Mouse (Mus musculus): ENCODE measurements around the gene Dysf. TPM values are rescaled to one million over a fixed set of nuclear protein-coding genes. Genes with fewer than 3 reads are reported as not detected.
A peak's percentile ranks its signal among the peaks of the same experiment; 100 is the strongest.

Dysf gene
- 10.0 and 12.8 TPM in 2 replicates for total RNA-seq (2012; rRNA removed)

DNA sequence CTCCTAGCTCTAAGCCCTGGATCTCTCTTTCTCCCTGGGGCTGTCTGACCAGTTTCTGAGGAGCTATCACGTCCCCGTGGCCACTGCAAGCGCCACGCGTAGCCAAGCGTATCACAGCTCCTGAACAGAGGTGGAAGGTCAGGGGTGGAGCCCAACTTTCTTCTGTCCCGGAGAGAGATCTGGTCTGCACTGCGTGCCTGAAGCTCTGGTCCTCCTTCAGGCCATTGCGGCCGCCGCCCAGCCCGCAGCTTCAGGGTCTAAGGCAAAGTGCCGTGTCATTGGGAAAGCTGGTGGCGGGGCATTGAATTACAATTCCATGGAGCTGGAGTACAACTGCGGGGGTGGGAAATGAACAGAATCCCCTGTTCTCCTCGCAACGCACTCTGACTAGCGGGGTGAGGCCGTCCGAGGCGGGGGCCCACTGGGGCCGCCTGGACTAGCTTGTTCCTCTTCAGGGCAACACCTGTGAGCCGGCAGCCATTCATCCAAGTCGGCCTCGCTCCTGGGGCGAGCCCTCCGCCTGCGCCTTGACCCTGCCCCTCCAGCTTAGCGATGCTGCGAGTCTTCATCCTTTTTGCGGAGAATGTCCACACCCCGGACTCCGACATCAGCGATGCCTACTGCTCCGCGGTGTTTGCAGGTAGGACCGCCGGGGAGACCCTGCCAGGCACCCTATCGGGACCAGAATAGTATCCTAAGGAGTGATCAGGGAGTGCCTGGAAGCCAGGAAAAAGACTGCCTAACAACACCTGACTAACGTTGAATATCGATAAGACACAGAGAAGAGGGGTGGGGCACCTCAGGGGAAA is at the start of gene Dysf:
Dysf (plus strand) TSS at position 228 of the 809 bp plus-strand sequence.
- H3K27ac ChIP-seq (ENCODE audit: insufficient read depth, low read depth, low read length, poor library complexity, severe bottlenecking), result no peak within 1 kb of the TSS
- peak within 1 kb of the TSS; percentile 8 for H3K9ac ChIP-seq (ENCODE audit: insufficient read depth, low read depth, low read length, poor library complexity, severe bottlenecking)
- in situ Hi-C loops (cut with MboI; ENCODE audit: low sequenced_read_pairs in 2 of 2, unreplicated experiment in 2 of 2), result no loop called here
- H3K36me3 ChIP-seq (ENCODE audit: control insufficient read depth, insufficient read depth, low read length, poor library complexity, severe bottlenecking), result no peaks in the 10 kb centered on the region
- no peaks in the 10 kb centered on the region for H3K9me3 ChIP-seq (ENCODE audit: control insufficient read depth, insufficient read depth, low read depth, low read length)
- peaks cover 6 to 20% of the 10 kb centered on the region in 2 experiments; a peak in 2 of 4 replicates for H3K4me1 ChIP-seq (ENCODE audit: control insufficient read depth in 2 of 2, insufficient read depth in 2 of 2, low read length in 2 of 2, poor library complexity in 1 of 2)
- DNase-seq (ENCODE audit: low read depth, low spot score), result no peak
- H3K4me3 ChIP-seq (ENCODE audit: insufficient read depth in 1 of 2, low read depth in 1 of 2, low read length in 2 of 2, poor library complexity in 1 of 2, severe bottlenecking in 1 of 2), result peak within 1 kb of the TSS; percentile 56 to 62
- no peak for TF ChIP-seq ZNF384 (IDR thresholded peaks at IDR 0.05; ENCODE audit: low read depth, low read length)
- TF ChIP-seq MAFK (IDR thresholded peaks at IDR 0.05; ENCODE audit: insufficient read depth, low read depth, low read length), result peak; percentile 57; the same call in 1 of the 2 replicates

GRCm38 (mm10) chr6:83987642-83988041 is 20.7 kb upstream of the Dysf start:
- Histone ChIP-seq H3K4me1 (ENCODE audit: control insufficient read depth in 2 of 2, insufficient read depth in 2 of 2, low read length in 2 of 2, poor library complexity in 1 of 2) (no peaks in the 10 kb centered on the region), H3K9me3 (ENCODE audit: control insufficient read depth, insufficient read depth, low read depth, low read length) (no peaks in the 10 kb centered on the region), H3K9ac (ENCODE audit: insufficient read depth, low read depth, low read length, poor library complexity, severe bottlenecking) (no peak overlapping the region), H3K36me3 (ENCODE audit: control insufficient read depth, insufficient read depth, low read length, poor library complexity, severe bottlenecking) (peaks cover 4% of the 10 kb centered on the region; the same call in 1 of the 2 replicates), H3K27ac (ENCODE audit: insufficient read depth, low read depth, low read length, poor library complexity, severe bottlenecking) (no peak overlapping the region), H3K4me3 (ENCODE audit: insufficient read depth in 1 of 2, low read depth in 1 of 2, low read length in 2 of 2, poor library complexity in 1 of 2, severe bottlenecking in 1 of 2) (no peak overlapping the region)
- DNase-seq (ENCODE audit: low read depth, low spot score), result no peak
- in situ Hi-C loops (cut with MboI; ENCODE audit: low sequenced_read_pairs in 2 of 2, unreplicated experiment in 2 of 2), result no loop called here
- no peak for TF ChIP-seq HCFC1 (IDR thresholded peaks at IDR 0.05; ENCODE audit: borderline replicate concordance, insufficient read depth, low read length)

DNA sequence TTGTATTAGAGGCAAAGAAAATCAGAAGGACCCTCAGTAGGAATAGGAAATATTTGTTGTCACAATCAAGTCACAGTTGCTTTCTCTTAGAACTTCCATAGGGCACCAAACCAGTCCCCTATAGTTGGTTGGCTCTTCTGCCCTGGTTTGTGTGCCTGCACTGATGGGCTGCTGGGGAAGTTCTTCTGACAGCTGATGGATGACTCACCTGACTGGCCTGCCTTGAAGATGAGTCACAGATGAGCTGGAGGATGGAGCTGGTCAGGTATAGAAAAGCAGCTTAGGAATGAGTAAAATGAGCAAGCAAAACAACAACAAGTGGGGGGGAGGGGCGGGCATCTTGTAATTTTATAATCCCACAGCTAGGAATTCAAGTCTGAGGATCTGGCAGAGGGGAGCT is 5.7 kb upstream of the Dysf start:
- H3K4me3 ChIP-seq (ENCODE audit: insufficient read depth in 1 of 2, low read depth in 1 of 2, low read length in 2 of 2, poor library complexity in 1 of 2, severe bottlenecking in 1 of 2), result no peak overlapping the region
- no peak overlapping the region for H3K27ac ChIP-seq (ENCODE audit: insufficient read depth, low read depth, low read length, poor library complexity, severe bottlenecking)
- no peaks in the 10 kb centered on the region for H3K36me3 ChIP-seq (ENCODE audit: control insufficient read depth, insufficient read depth, low read length, poor library complexity, severe bottlenecking)
- no peaks in the 10 kb centered on the region for H3K9me3 ChIP-seq (ENCODE audit: control insufficient read depth, insufficient read depth, low read depth, low read length)
- no peak overlapping the region for H3K9ac ChIP-seq (ENCODE audit: insufficient read depth, low read depth, low read length, poor library complexity, severe bottlenecking)
- no peaks in the 10 kb centered on the region for H3K4me1 ChIP-seq (ENCODE audit: control insufficient read depth in 2 of 2, insufficient read depth in 2 of 2, low read length in 2 of 2, poor library complexity in 1 of 2)
- DNase-seq (ENCODE audit: low read depth, low spot score), result no peak
- in situ Hi-C loops (cut with MboI; ENCODE audit: low sequenced_read_pairs in 2 of 2, unreplicated experiment in 2 of 2), result no loop called here
- TF ChIP-seq ZC3H11A (IDR thresholded peaks at IDR 0.05; ENCODE audit: borderline replicate concordance, low read depth, low read length), result no peak
- no peak for TF ChIP-seq ZNF384 (IDR thresholded peaks at IDR 0.05; ENCODE audit: low read depth, low read length)
- TF ChIP-seq MAFK (IDR thresholded peaks at IDR 0.05; ENCODE audit: insufficient read depth, low read depth, low read length), result no peak
- no peak for TF ChIP-seq CHD2 (IDR thresholded peaks at IDR 0.05; ENCODE audit: low read depth, low read length)
- TF ChIP-seq HCFC1 (IDR thresholded peaks at IDR 0.05; ENCODE audit: borderline replicate concordance, insufficient read depth, low read length), result no peak

DNA sequence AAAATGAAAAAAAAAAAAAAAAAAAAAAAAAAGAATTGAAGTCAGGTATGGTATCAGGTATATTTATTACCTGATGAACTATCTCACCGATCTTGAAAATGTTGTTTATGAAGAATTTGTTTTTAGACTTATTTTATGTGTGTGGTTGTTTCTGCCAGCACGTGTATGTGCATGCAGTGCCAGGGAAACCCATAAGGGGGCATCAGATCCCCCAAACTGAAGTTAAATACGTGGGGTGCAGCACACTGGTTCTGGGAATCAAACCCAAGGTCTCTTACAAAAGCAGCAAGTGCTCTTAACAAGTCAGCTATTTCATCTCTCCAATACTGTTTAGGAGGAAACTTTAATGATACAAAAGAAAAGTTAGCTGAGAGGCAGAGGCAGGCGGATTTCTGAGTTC is 4.1 kb upstream of the Dysf start:
- in situ Hi-C loops (cut with MboI; ENCODE audit: low sequenced_read_pairs in 2 of 2, unreplicated experiment in 2 of 2), result no loop called here
- Histone ChIP-seq H3K4me3 (ENCODE audit: insufficient read depth in 1 of 2, low read depth in 1 of 2, low read length in 2 of 2, poor library complexity in 1 of 2, severe bottlenecking in 1 of 2) (no peak overlapping the region), H3K4me1 (ENCODE audit: control insufficient read depth in 2 of 2, insufficient read depth in 2 of 2, low read length in 2 of 2, poor library complexity in 1 of 2) (0 out of 4 replicates have a peak, but pooled peaks cover 0 to 3% of the 10 kb centered on the region in 2 experiments), H3K9me3 (ENCODE audit: control insufficient read depth, insufficient read depth, low read depth, low read length) (no peaks in the 10 kb centered on the region), H3K9ac (ENCODE audit: insufficient read depth, low read depth, low read length, poor library complexity, severe bottlenecking) (no peak overlapping the region), H3K36me3 (ENCODE audit: control insufficient read depth, insufficient read depth, low read length, poor library complexity, severe bottlenecking) (no peaks in the 10 kb centered on the region), H3K27ac (ENCODE audit: insufficient read depth, low read depth, low read length, poor library complexity, severe bottlenecking) (no peak overlapping the region)
- TF ChIP-seq ZNF384 (IDR thresholded peaks at IDR 0.05; ENCODE audit: low read depth, low read length) (0 out of 2 replicates have a peak, but pooled peaks have one; percentile 27), ZC3H11A (IDR thresholded peaks at IDR 0.05; ENCODE audit: borderline replicate concordance, low read depth, low read length) (no peak)
- DNase-seq (ENCODE audit: low read depth, low spot score), result no peak
